9 mouse cellular contexts compared by ENCODE assay signal in the genomic region with DNA sequence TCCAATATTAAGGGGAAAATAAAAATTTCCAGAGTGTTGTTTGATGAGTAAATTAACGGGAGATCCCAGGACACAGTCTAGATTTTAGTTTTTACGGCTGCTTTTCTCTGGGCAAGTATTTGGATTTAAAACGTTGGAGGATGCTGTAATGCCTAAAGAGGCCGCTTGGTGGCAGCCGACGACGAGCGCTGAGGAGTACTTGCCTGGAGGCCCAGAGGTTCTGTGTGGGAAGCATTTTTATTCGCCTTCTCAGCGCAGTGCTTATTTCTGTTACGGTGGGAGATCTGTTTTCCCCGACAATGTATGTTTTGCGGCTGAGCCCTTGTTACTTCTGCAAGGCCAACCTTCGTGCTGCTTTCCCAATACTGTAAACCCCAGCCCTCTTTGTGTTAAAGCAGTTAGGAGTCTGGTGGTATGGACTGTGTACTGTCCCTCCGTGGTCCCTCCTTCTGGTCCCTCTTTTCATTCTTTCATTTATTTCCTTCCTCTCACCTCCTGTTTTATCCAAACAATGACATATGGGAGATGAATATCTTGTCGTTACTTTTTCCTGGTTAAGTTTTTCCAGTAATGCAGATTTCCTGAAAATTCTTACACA.
A peak's percentile ranks its signal among the peaks of the same experiment; 100 is the strongest.
DNase-seq lines count a peak whose midpoint lies in the region; ATAC-seq lines count a peak whose summit lies in the region.
"Had no signal": no experiment of that assay in that cellular context is flagged by ENCODE, and none has a peak within 500 bp of the region (broad histone marks: within the 10 kb centered on the region; RNA-seq: fewer than 3 reads in every experiment).

No protein-coding gene starts in this region.

- DNase-seq in adrenal gland, postnatal 4 days (ENCODE audit: low spot score in 2 of 2), result peak; percentile 33 to 35
- DNase-seq in embryonic facial prominence, embryonic 14.5 days (ENCODE audit: low spot score), result peak; percentile 89
- peak; percentile 79 for DNase-seq in heart, postnatal 4 days
- peak; percentile 59 to 87 for DNase-seq in layer of hippocampus, adult 18-20 months (ENCODE audit: low spot score in 2 of 2)
- peak; percentile 84 for DNase-seq in retina, embryonic 14.5 days (ENCODE audit: low spot score)
- DNase-seq in urinary bladder, adult 2 months (ENCODE audit: low spot score), result peak; percentile 24

- no peaks in the 10 kb centered on the region for H3K36me3 ChIP-seq in embryonic facial prominence, embryonic 14.5 days (ENCODE audit: control insufficient read depth, insufficient read depth, low read length)
- no peaks in the 10 kb centered on the region for H3K36me3 ChIP-seq in lung, embryonic 16.5 days (ENCODE audit: control insufficient read depth, insufficient read depth, low read length)
- H3K36me3 ChIP-seq: liver, embryonic 15.5 days had no signal

- no peak overlapping the region for H3K27ac ChIP-seq in embryonic facial prominence, embryonic 14.5 days (replicated peaks; ENCODE audit: low read depth, low read length)
- H3K27ac ChIP-seq in lung, embryonic 16.5 days (ENCODE audit: low read length), result no peak overlapping the region
- H3K27ac ChIP-seq: liver, embryonic 15.5 days had no signal

- H3K27me3 ChIP-seq in embryonic facial prominence, embryonic 14.5 days (replicated peaks; ENCODE audit: control insufficient read depth, insufficient read depth, low read length), result no peaks in the 10 kb centered on the region
- no peaks in the 10 kb centered on the region for H3K27me3 ChIP-seq in lung, embryonic 16.5 days (ENCODE audit: control insufficient read depth, insufficient read depth, low read depth, low read length)
- H3K27me3 ChIP-seq: liver, embryonic 15.5 days had no signal

- no peaks in the 10 kb centered on the region for H3K9me3 ChIP-seq in embryonic facial prominence, embryonic 14.5 days (ENCODE audit: control insufficient read depth, low read length)
- H3K9me3 ChIP-seq in lung, embryonic 16.5 days (ENCODE audit: control insufficient read depth, low read length), result no peaks in the 10 kb centered on the region
- H3K9me3 ChIP-seq: liver, embryonic 15.5 days had no signal

- WGBS in embryonic facial prominence, embryonic 14.5 days, result 8% methylated on average over 16 of the region's 16 CpGs
- 6% methylated on average over 16 of the region's 16 CpGs for WGBS in lung, embryonic 16.5 days

- no peaks in the 10 kb centered on the region for H3K4me1 ChIP-seq in embryonic facial prominence, embryonic 14.5 days (ENCODE audit: control insufficient read depth, insufficient read depth, low read length)
- H3K4me1 ChIP-seq in lung, embryonic 16.5 days (replicated peaks; ENCODE audit: control insufficient read depth, insufficient read depth, low read length), result no peaks in the 10 kb centered on the region
- H3K4me1 ChIP-seq: liver, embryonic 15.5 days had no signal

- H3K9ac ChIP-seq in embryonic facial prominence, embryonic 14.5 days (ENCODE audit: low read depth, low read length), result no peak overlapping the region
- 0 out of 2 replicates have a peak overlapping the region, but pooled peaks have one; percentile 36 for H3K9ac ChIP-seq in lung, embryonic 16.5 days (ENCODE audit: low read length)
- H3K9ac ChIP-seq: liver, embryonic 15.5 days had no signal

- H3K4me2 ChIP-seq in embryonic facial prominence, embryonic 14.5 days (ENCODE audit: low read depth, low read length), result peak overlapping the region; percentile 43
- H3K4me2 ChIP-seq in lung, embryonic 16.5 days (ENCODE audit: low read depth, low read length), result peak overlapping the region; percentile 38
- H3K4me2 ChIP-seq: liver, embryonic 15.5 days had no signal

- no peak overlapping the region for H3K4me3 ChIP-seq in embryonic facial prominence, embryonic 14.5 days (ENCODE audit: low read depth, low read length)
- H3K4me3 ChIP-seq in lung, embryonic 16.5 days (ENCODE audit: low read length), result no peak overlapping the region
- H3K4me3 ChIP-seq: liver, embryonic 15.5 days had no signal

- peak; percentile 43 for ATAC-seq in CD4-positive, CD25-positive, alpha-beta regulatory T cell, adult 4 months
- peak; percentile 90 for ATAC-seq in embryonic facial prominence, embryonic 14.5 days (ENCODE audit: low read depth)
- ATAC-seq in lung, embryonic 16.5 days (ENCODE audit: low read depth), result peak; percentile 76

Comparison
In these comparisons a context has a peak if more than half of its experiments do, and no peak if none do; other contexts are left out.
1. DNase-seq: peak in every context shown above with its lines; median percentile 89 in embryonic facial prominence, embryonic 14.5 days; 84 in retina, embryonic 14.5 days; 79 in heart, postnatal 4 days; 73 in layer of hippocampus, adult 18-20 months; 34 in adrenal gland, postnatal 4 days; 24 in urinary bladder, adult 2 months.